Mouse (Mus musculus) G1E (cell line): ENCODE measurements around the gene Atg7.

Experiments
- CTCF ChIP-seq: IDR thresholded peaks from 2 replicates; pipeline ENCODE4 v1.5.1; 2012; ENCODE audit warnings: low read depth, low read length, inconsistent platforms, mixed read lengths
- GATA1 ChIP-seq: IDR thresholded peaks from 2 replicates; pipeline ENCODE4 v1.6.1; 2012; ENCODE audit warnings: borderline replicate concordance, low read length, inconsistent platforms, mixed read lengths

DNA sequence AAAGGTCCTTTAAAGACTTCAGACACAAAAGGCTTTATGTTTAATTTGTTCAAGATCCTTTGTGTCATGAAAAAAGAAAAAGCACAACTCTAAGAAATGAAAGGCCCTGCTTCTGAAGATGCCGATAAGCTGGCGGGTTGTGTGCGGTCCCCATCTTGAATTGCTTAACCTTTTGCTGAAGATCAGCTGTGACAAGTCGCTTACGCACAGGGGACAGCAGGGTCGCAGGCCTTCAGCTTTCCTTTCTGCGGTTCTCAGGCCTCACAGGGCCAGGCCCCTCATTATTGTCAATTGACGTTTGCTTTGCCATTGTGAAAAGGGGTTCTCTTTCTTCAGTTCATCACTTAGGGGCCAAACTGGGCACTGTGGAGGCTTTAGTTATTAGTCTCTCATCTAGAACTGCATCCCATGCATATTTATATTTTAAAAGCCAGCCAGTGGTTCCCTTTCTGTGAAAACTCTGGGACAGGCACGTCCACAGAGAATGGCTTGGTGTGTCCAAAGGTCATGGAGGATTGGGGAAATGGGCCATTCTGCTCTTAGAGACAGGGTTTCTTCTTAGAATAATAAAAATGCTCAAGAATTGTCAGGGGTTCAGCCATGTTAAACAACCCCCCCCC, 39.3 kb downstream of the Atg7 start:
- no peak for TF ChIP-seq CTCF
- TF ChIP-seq GATA1: no peak
